Mouse (Mus musculus) heart, embryonic 11.5 days (tissue): ENCODE data around the gene 1700016H13Rik. TPM values are rescaled to one million over a fixed set of nuclear protein-coding genes. Genes with fewer than 3 reads are reported as not detected.

Source experiments
- ATAC-seq: fragments of 200-750 bp; cut with Nextera tagmentation; replicated peaks from 2 replicates; pipeline ENCODE4 v1.8.0; 2017; ENCODE audit warnings: moderate library complexity; ENCODE audit not compliant: insufficient number of reproducible peaks, low FRiP score, low TSS enrichment
- H3K27ac ChIP-seq: fragments of 300-500 bp; sonication (generic); 2 replicates; pipeline ENCODE4 v1.5.1; 2014; ENCODE audit warnings: mild to moderate bottlenecking, low read depth, low read length
- H3K27me3 ChIP-seq: fragments of 300-500 bp; sonication (generic); 2 replicates; pipeline ENCODE4 v1.6.1; 2014; ENCODE audit warnings: mild to moderate bottlenecking, low read length, mixed read lengths; ENCODE audit not compliant: control insufficient read depth, insufficient read depth
- H3K36me3 ChIP-seq: fragments of 300-500 bp; sonication (generic); 2 replicates; pipeline ENCODE4 v1.6.1; 2014; ENCODE audit warnings: mild to moderate bottlenecking, low read length, moderate library complexity, mixed read lengths; ENCODE audit not compliant: control insufficient read depth, insufficient read depth
- H3K4me1 ChIP-seq: fragments of 300-500 bp; sonication (generic); 2 replicates; pipeline ENCODE4 v1.6.1; 2014; ENCODE audit warnings: low read length; ENCODE audit not compliant: control insufficient read depth, insufficient read depth
- H3K4me2 ChIP-seq: fragments of 300-500 bp; sonication (generic); 2 replicates; pipeline ENCODE4 v1.6.1; 2014; ENCODE audit warnings: mild to moderate bottlenecking, moderate library complexity
- H3K4me3 ChIP-seq: fragments of 300-500 bp; sonication (generic); 2 replicates; pipeline ENCODE4 v1.5.1; 2014; ENCODE audit warnings: low read depth, low read length
- H3K9ac ChIP-seq: fragments of 300-500 bp; sonication (generic); 2 replicates; pipeline ENCODE4 v1.6.1; 2014; ENCODE audit warnings: mild to moderate bottlenecking, low read depth, low read length, moderate library complexity
- H3K9me3 ChIP-seq: fragments of 300-500 bp; sonication (generic); replicated peaks from 2 replicates; pipeline ENCODE4 v1.6.1; 2016; ENCODE audit warnings: low read length; ENCODE audit not compliant: control insufficient read depth
- WGBS: fragments of 180-500 bp; shearing (Covaris S2); extraction: QIAGEN DNeasy Blood & Tissue Kit; methylation state at CpG from one replicate; pipeline ENCODE4 v1.1.7; 2014; ENCODE audit not compliant: insufficient replicate concordance; 5-methylcytosine and 5-hydroxymethylcytosine counted together
- polyA plus RNA-seq: library from polyadenylated mRNA; unstranded; fragments of >200 nt; fragmentation: Nextera tagmentation; extraction: Ambion mirVana; gene quantifications from 2 replicates; pipeline ENCODE4 v1.2.1, GENCODE M21; 2014

Gene 1700016H13Rik
- polyA plus RNA-seq, 1 experiment from 2014 or later = not detected

DNA sequence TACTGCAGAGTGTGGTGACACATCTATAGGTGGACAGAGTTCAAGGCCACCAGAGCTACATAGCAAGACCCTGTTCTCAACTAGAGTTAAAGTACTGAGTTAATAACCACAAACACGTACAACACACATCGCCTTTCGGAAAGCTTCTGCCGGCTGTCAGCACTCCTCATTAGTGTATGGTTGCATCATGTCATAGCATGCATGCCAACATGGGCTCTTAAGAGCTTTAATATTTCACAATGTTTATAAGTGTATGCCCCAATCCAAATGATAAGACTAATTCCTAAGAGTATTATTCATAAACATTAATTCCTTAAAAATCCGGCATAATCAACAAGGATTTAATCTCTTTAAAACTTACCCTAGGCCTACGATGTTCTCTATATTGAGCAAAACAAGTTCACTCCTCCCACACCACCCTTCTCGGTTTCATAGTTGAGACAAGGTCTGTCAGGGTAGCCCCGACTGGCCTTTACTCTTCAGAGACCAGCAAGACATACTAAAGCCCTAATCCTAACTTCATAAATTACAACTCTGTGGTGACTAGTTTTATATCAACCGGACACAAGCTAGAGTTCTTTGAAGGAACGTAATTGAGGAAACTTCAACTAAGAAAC is 44.8 kb downstream of the 1700016H13Rik start:
- no peaks in the 10 kb centered on the region; the same call in 1 of the 2 replicates for H3K27me3 ChIP-seq
- no peaks in the 10 kb centered on the region for H3K9me3 ChIP-seq
- ATAC-seq = no peak
- no peaks in the 10 kb centered on the region for H3K36me3 ChIP-seq
- H3K4me2 ChIP-seq = no peak overlapping the region
- no peak overlapping the region for H3K9ac ChIP-seq
- 86% methylated on average over 10 of the region's 10 CpGs for WGBS
- H3K27ac ChIP-seq = no peak overlapping the region
- H3K4me3 ChIP-seq = no peak overlapping the region
- no peaks in the 10 kb centered on the region for H3K4me1 ChIP-seq

DNA sequence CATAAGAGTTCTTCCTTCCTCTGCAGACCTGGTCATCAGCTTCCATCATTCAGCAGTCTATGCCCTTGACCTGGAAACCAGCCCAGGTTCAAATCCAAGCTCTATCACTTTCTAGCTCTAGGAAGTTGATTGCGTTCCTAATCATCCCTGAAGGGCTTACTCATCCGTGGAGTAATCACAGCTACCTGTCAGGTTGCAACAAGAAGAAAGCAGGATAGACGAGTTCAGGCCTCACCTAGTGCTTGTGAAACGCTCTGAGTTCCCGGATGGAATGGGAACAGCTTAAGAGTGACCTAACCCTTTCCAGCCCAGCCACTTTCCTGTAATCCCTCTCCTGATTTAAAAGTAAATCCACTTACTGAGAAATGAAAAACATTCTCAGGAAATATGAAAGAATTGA is 45.7 kb downstream of the 1700016H13Rik start:
- no peaks in the 10 kb centered on the region for H3K9me3 ChIP-seq
- ATAC-seq = no peak
- H3K36me3 ChIP-seq = no peaks in the 10 kb centered on the region
- H3K4me2 ChIP-seq = no peak overlapping the region
- H3K4me3 ChIP-seq = no peak overlapping the region
- no peak overlapping the region for H3K9ac ChIP-seq
- no peaks in the 10 kb centered on the region for H3K4me1 ChIP-seq
- H3K27ac ChIP-seq = no peak overlapping the region
- WGBS = 57% methylated on average over 5 of the region's 5 CpGs
- H3K27me3 ChIP-seq = no peaks in the 10 kb centered on the region; the same call in 1 of the 2 replicates

DNA sequence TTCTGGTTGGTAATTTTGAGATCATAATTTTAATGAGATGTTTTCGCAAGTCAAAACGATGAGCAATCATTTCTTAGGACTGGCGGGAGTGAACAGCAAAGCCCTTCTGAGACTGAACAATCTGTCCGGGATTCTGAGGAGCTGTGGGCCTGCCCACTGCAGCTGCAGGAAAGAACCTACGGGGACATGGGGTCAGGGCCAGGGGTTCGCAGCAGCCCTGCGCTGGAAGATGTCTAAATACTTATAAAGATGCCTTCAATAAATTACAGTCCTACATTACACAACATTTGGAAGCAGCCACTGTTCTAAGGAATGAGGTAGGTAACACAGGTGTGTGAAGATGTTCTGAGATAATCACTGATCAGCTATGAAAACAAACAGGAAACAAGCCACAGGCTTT is 50.1 kb downstream of the 1700016H13Rik start:
- whole genome bisulfite sequencing = 83% methylated on average over 7 of the region's 7 CpGs

DNA sequence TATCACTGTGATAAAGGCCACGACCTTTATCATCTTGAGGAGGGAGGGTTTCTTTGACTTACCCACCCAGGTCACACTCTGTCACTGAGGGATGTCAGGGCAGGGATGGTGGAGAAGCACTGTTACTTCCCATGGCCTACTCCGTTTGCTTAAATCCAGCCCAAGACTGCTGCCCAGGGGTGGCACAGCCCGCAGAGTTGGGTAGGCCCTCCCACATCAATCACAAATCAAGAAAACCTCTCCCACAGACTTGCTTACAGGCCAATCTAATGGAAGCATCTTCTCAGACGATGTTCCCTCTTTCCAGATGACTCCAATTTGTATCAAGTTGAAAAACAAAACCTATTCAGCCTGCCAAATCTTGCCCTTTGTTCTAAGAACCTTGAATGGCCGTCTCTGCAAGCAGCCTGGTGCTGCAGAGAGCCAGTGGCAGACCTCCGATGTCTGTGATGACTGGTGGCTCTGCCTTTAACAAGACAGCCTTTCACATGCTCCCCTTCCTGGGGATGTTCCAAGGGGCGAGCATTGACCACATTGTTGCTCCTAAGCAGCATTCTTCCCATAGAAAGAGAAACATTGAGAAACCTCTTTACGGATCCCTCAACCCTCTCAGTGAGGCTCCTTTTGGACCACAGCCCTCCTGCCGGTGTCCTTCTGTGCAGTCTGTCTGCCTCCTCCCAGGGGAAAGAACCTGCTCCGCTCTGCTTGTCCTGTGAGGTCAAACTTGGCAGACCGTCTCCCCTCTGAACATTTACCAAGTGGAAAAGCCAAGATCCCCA is 52.5 kb downstream of the 1700016H13Rik start:
- Histone ChIP-seq H3K4me2 (no peak overlapping the region), H3K4me1 (no peaks in the 10 kb centered on the region; the same call in 1 of the 2 replicates), H3K27ac (no peak overlapping the region), H3K4me3 (no peak overlapping the region), H3K36me3 (no peaks in the 10 kb centered on the region), H3K27me3 (no peaks in the 10 kb centered on the region; the same call in 1 of the 2 replicates), H3K9ac (no peak overlapping the region), H3K9me3 (no peaks in the 10 kb centered on the region)
- 76% methylated on average over 11 of the region's 11 CpGs for WGBS
- no peak for ATAC-seq

More for the DNA sequence above, 50.1 kb downstream of the 1700016H13Rik start:
- Histone ChIP-seq H3K4me3 (no peak overlapping the region), H3K4me2 (no peak overlapping the region), H3K9ac (no peak overlapping the region), H3K27me3 (no peaks in the 10 kb centered on the region; the same call in 1 of the 2 replicates), H3K27ac (no peak overlapping the region), H3K4me1 (no peaks in the 10 kb centered on the region), H3K9me3 (no peaks in the 10 kb centered on the region), H3K36me3 (no peaks in the 10 kb centered on the region)
- ATAC-seq = no peak

DNA sequence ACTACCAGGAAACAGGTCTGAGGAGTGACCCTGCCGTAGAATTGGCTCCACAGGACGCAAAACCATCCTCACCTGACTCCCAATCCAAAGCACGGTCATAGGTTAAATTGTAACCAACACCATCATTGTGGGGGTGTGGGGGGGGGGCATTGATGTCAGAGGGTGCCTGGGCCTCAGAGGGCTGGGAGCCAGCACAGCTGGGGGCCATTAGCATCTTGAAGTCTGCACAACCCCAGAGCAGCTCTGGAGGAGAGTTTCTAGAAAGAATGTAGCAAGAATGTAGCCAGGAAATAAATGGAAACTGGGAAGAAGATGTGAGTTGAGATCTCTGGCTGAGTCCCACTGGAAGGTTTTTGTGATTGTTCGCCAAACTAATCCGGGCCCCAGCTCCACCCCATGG is 56.9 kb downstream of the 1700016H13Rik start:
- ATAC-seq = no peak
- no peak overlapping the region for H3K4me3 ChIP-seq
- H3K4me1 ChIP-seq = peaks cover 19% of the 10 kb centered on the region
- 78% methylated on average over 5 of the region's 5 CpGs for WGBS
- H3K27me3 ChIP-seq = no peaks in the 10 kb centered on the region
- H3K9ac ChIP-seq = no peak overlapping the region
- H3K9me3 ChIP-seq = no peaks in the 10 kb centered on the region
- H3K27ac ChIP-seq = no peak overlapping the region
- H3K36me3 ChIP-seq = no peaks in the 10 kb centered on the region
- H3K4me2 ChIP-seq = no peak overlapping the region

DNA sequence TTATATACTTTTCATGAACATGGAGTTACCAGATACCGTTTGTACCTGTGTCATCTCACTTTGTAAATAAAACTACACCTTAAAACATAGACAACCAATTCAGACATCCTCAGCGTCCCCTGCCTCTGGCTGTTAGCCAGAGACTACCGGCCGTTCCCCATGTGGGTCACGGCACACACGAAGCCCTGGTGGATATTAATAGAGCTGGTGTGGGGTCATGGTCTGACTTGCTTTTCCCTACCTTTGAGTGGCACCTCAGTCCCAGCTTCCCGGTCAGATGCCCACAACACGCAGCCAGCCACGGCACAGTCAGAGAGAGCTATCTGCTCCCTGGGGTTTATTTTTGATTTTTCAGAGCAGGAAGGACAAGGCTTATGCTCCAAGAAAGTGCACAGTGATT is 57.5 kb downstream of the 1700016H13Rik start:
- 73% methylated on average over 9 of the region's 9 CpGs for WGBS
- Histone ChIP-seq H3K36me3 (no peaks in the 10 kb centered on the region), H3K27me3 (no peaks in the 10 kb centered on the region), H3K9me3 (no peaks in the 10 kb centered on the region), H3K4me3 (no peak overlapping the region), H3K4me2 (no peak overlapping the region), H3K4me1 (peaks cover 19% of the 10 kb centered on the region), H3K9ac (no peak overlapping the region), H3K27ac (no peak overlapping the region)
- no peak for ATAC-seq

Other genes starting within 250 kb of the 1700016H13Rik start
- 10.8 and 12.3 TPM in 2 replicates for gene Ptpn13, start 230.8 kb downstream of the 1700016H13Rik start, polyA plus RNA-seq
- gene Slc10a6, start 26.6 kb downstream of the 1700016H13Rik start, polyA plus RNA-seq = 0.19 TPM in 1 of 2 replicates, not detected in the other
- 12.1 and 13.4 TPM in 2 replicates for gene Aff1, start 36.4 kb upstream of the 1700016H13Rik start, polyA plus RNA-seq